Mouse (Mus musculus) cerebellum, postnatal 4 days (tissue): ENCODE data around the gene Mindy1.
"Not testable (repeated sequence)": the region's sequence is repeated elsewhere in the genome, so short reads cannot be mapped to it uniquely, and the experiment has no call there.

Experiments
- DNase-seq, 2 experiments: peaks; one replicate each; pipeline ENCODE4 v3.0.0; 2022; ENCODE audit warnings: low spot score in 2 of 2, mixed read lengths in 1 of 2

Mindy1 gene

GRCm38 (mm10) chr3:95319701-95320625, 38.8 kb downstream of the Mindy1 start:
- DNase-seq = no peak

GRCm38 (mm10) chr3:95323429-95323828, 42.3 kb downstream of the Mindy1 start:
- no peak for DNase-seq

- no peak for DNase-seq
These were observed 43.5 kb downstream of the Mindy1 start for GRCm38 (mm10) chr3:95324454-95325144.

- DNase-seq = no peak
These were observed 47.8 kb downstream of the Mindy1 start for GRCm38 (mm10) chr3:95328803-95329404.

GRCm38 (mm10) chr3:95331528-95331927, 50.4 kb downstream of the Mindy1 start:
- no peak for DNase-seq

GRCm38 (mm10) chr3:95337345-95337744, 56.2 kb downstream of the Mindy1 start:
- no peak for DNase-seq

GRCm38 (mm10) chr3:95338251-95338650, 57.1 kb downstream of the Mindy1 start:
- no peak for DNase-seq

- not testable (repeated sequence) for DNase-seq
These were observed 62.3 kb downstream of the Mindy1 start for GRCm38 (mm10) chr3:95343356-95344000.
